Mouse (Mus musculus): ENCODE results near the gene Plekho1.

Gene Plekho1

GRCm38 (mm10) chr3:96001560-96001959, 5.8 kb upstream of the Plekho1 start:
- DNase-seq, result no peak

- no peak for DNase-seq
Observed at GRCm38 (mm10) chr3:96000921-96001501, 5.2 kb upstream of the Plekho1 start.

- peak; percentile 28 for DNase-seq
Observed at GRCm38 (mm10) chr3:96000080-96000632, 4.4 kb upstream of the Plekho1 start.

GRCm38 (mm10) chr3:95999308-96000079, 3.7 kb upstream of the Plekho1 start:
- DNase-seq, result no peak

- DNase-seq, result no peak
Observed at GRCm38 (mm10) chr3:95997203-95997721, 1.5 kb upstream of the Plekho1 start.

GRCm38 (mm10) chr3:95996451-95997073, 761 bp upstream of the Plekho1 start:
- no peak for DNase-seq

GRCm38 (mm10) chr3:95994975-95995801, 613 bp downstream of the Plekho1 start:
- DNase-seq, result peak; percentile 50

GRCm38 (mm10) chr3:95994381-95994846, 1.4 kb downstream of the Plekho1 start:
- DNase-seq, result peak; percentile 26

GRCm38 (mm10) chr3:95993881-95994280, 1.9 kb downstream of the Plekho1 start:
- DNase-seq, result peak; percentile 40

- DNase-seq, result peak; percentile 34
Observed at GRCm38 (mm10) chr3:95992990-95993603, 2.7 kb downstream of the Plekho1 start.

- DNase-seq, result no peak
Observed at GRCm38 (mm10) chr3:95990413-95990941, 5.3 kb downstream of the Plekho1 start.

GRCm38 (mm10) chr3:95988969-95989368, 6.8 kb downstream of the Plekho1 start:
- peak; percentile 84 for DNase-seq

- no peak for DNase-seq
Observed at GRCm38 (mm10) chr3:95988138-95988537, 7.7 kb downstream of the Plekho1 start.

- no peak for DNase-seq
Observed at GRCm38 (mm10) chr3:95987386-95988110, 8.3 kb downstream of the Plekho1 start.

GRCm38 (mm10) chr3:95986984-95987383, 8.8 kb downstream of the Plekho1 start:
- no peak for DNase-seq

GRCm38 (mm10) chr3:95986001-95986622, 9.7 kb downstream of the Plekho1 start:
- DNase-seq, result peak; percentile 33

GRCm38 (mm10) chr3:95985209-95986000, 10.4 kb downstream of the Plekho1 start:
- peak; percentile 75 for DNase-seq

GRCm38 (mm10) chr3:95982129-95982528, 13.7 kb downstream of the Plekho1 start:
- no peak for DNase-seq

GRCm38 (mm10) chr3:95980276-95980970, 15.4 kb downstream of the Plekho1 start:
- DNase-seq, result no peak
